Mouse (Mus musculus) myocyte (in vitro differentiated cells): Measurements from ENCODE around the gene Has3. TPM values are rescaled to one million over a fixed set of nuclear protein-coding genes. Genes with fewer than 3 reads are reported as not detected.

Experiments used
- H3K27me3 ChIP-seq: one replicate; pipeline ENCODE4 v1.6.1; 2011; ENCODE audit not compliant: control insufficient read depth, insufficient read depth, insufficient read length
- H3K36me3 ChIP-seq: one replicate; pipeline ENCODE4 v1.6.1; 2011; ENCODE audit not compliant: control insufficient read depth, insufficient read depth
- H3K4me2 ChIP-seq: one replicate; pipeline ENCODE4 v1.6.1; 2011; ENCODE audit warnings: low read depth, control low read depth
- H3K4me3 ChIP-seq: one replicate; pipeline ENCODE4 v1.5.1; 2011; ENCODE audit warnings: mild to moderate bottlenecking, control low read depth, moderate library complexity
- H3K79me2 ChIP-seq: one replicate; pipeline ENCODE4 v1.6.1; 2011; ENCODE audit not compliant: control insufficient read depth, insufficient read depth
- H3ac ChIP-seq: one replicate; pipeline ENCODE4 v1.6.1; 2011; ENCODE audit not compliant: control insufficient read depth, insufficient read length
- CEBPB ChIP-seq: IDR thresholded peaks from 2 replicates; pipeline ENCODE4 v1.6.1; 2011; ENCODE audit warnings: mild to moderate bottlenecking, moderate library complexity; ENCODE audit not compliant: poor library complexity, insufficient read depth, severe bottlenecking
- E2F4 ChIP-seq: IDR thresholded peaks from one replicate; pipeline ENCODE4 v1.6.1; 2011; ENCODE audit warnings: mild to moderate bottlenecking, control low read depth, moderate library complexity; ENCODE audit not compliant: insufficient read depth
- MAX ChIP-seq: IDR thresholded peaks from one replicate; pipeline ENCODE4 v1.6.1; 2011; ENCODE audit warnings: low read depth, mild to moderate bottlenecking, control low read depth
- MYOD1 ChIP-seq, 3 experiments: IDR thresholded peaks; one replicate each; pipeline ENCODE4 v1.6.1; 2011; ENCODE audit warnings: control low read depth in 2 of 3, low read depth in 2 of 3, mild to moderate bottlenecking in 2 of 3, moderate library complexity in 1 of 3; ENCODE audit not compliant: insufficient read length in 2 of 3, control insufficient read depth in 1 of 3
- MYOG ChIP-seq, 3 experiments: IDR thresholded peaks; one replicate each; pipeline ENCODE4 v1.6.1; 2011; ENCODE audit warnings: control low read depth in 2 of 3, low read depth in 2 of 3, mild to moderate bottlenecking in 2 of 3; ENCODE audit not compliant: insufficient read length in 2 of 3, control insufficient read depth in 1 of 3, insufficient read depth in 1 of 3
- POLR2A ChIP-seq: IDR thresholded peaks from one replicate; pipeline ENCODE4 v1.6.1; 2011; ENCODE audit warnings: low read depth, mild to moderate bottlenecking, control low read depth, moderate library complexity; ENCODE audit not compliant: insufficient read length
- POLR2AphosphoS2 ChIP-seq: IDR thresholded peaks from one replicate; pipeline ENCODE4 v1.6.1; 2011; ENCODE audit warnings: low read depth, control low read depth; ENCODE audit not compliant: insufficient read length
- REST ChIP-seq: IDR thresholded peaks from one replicate; pipeline ENCODE4 v1.6.1; 2011; ENCODE audit warnings: mild to moderate bottlenecking, control low read depth, moderate library complexity; ENCODE audit not compliant: insufficient read depth, insufficient read length
- SRF ChIP-seq: IDR thresholded peaks from one replicate; pipeline ENCODE4 v1.6.1; 2011; ENCODE audit warnings: low read depth; ENCODE audit not compliant: control insufficient read depth, insufficient read length
- TCF12 ChIP-seq: IDR thresholded peaks from one replicate; pipeline ENCODE4 v1.6.1; 2011; ENCODE audit warnings: mild to moderate bottlenecking, control low read depth; ENCODE audit not compliant: poor library complexity, insufficient read depth, severe bottlenecking
- TCF3 ChIP-seq: IDR thresholded peaks from one replicate; pipeline ENCODE4 v1.6.1; 2011; ENCODE audit warnings: low read depth, control low read depth; ENCODE audit not compliant: insufficient read length
- USF1 ChIP-seq: IDR thresholded peaks from one replicate; pipeline ENCODE4 v1.6.1; 2011; ENCODE audit warnings: low read depth, mild to moderate bottlenecking, control low read depth, moderate library complexity
- polyA plus RNA-seq: library from polyadenylated mRNA; unstranded; fragments of >200 nt; fragmentation: generic; extraction: Trizol; gene quantifications from one replicate; pipeline ENCODE4 v1.2.1, GENCODE M21; 2012; ENCODE audit warnings: missing spikeins

Gene Has3
- polyA plus RNA-seq, 1 experiment, result 0.12 TPM

GRCm38 (mm10) chr8:106929921-106930320, 59.9 kb downstream of the Has3 start:
- no peak overlapping the region for H3ac ChIP-seq
- no peaks in the 10 kb centered on the region for H3K36me3 ChIP-seq
- TF ChIP-seq MYOG (IDR thresholded peaks at IDR 0.05; ENCODE audit: control insufficient read depth in 1 of 3, insufficient read depth in 1 of 3, insufficient read length in 2 of 3, low read depth in 2 of 3) (no peak), USF1 (no peak), MYOD1 (IDR thresholded peaks at IDR 0.05; ENCODE audit: control insufficient read depth in 1 of 3, insufficient read length in 2 of 3, low read depth in 2 of 3) (no peak), POLR2A (no peak), REST (no peak), POLR2AphosphoS2 (no peak), E2F4 (no peak), TCF3 (no peak), TCF12 (no peak), CEBPB (no peak), SRF (no peak), MAX (no peak)
- no peak overlapping the region for H3K4me3 ChIP-seq
- H3K27me3 ChIP-seq, result no peaks in the 10 kb centered on the region
- no peaks in the 10 kb centered on the region for H3K79me2 ChIP-seq
- no peak overlapping the region for H3K4me2 ChIP-seq

GRCm38 (mm10) chr8:106932376-106933065, 62.5 kb downstream of the Has3 start:
- Histone ChIP-seq H3K4me3 (no peak overlapping the region), H3ac (no peak overlapping the region), H3K27me3 (no peaks in the 10 kb centered on the region), H3K79me2 (peaks cover 13% of the 10 kb centered on the region), H3K36me3 (no peaks in the 10 kb centered on the region), H3K4me2 (no peak overlapping the region)
- TF ChIP-seq TCF3, result no peak
- TF ChIP-seq USF1, result no peak
- no peak for TF ChIP-seq MYOD1 (IDR thresholded peaks at IDR 0.05; ENCODE audit: control insufficient read depth in 1 of 3, insufficient read length in 2 of 3, low read depth in 2 of 3)

- H3K27me3 ChIP-seq, result no peaks in the 10 kb centered on the region
- no peaks in the 10 kb centered on the region for H3K36me3 ChIP-seq
- H3K4me3 ChIP-seq, result no peak overlapping the region
- no peak for TF ChIP-seq E2F4
- H3K79me2 ChIP-seq, result peaks cover 24% of the 10 kb centered on the region
- no peak overlapping the region for H3K4me2 ChIP-seq
- H3ac ChIP-seq, result no peak overlapping the region
Observed at GRCm38 (mm10) chr8:106933506-106934143, 63.6 kb downstream of the Has3 start.

Other genes with a start within 250 kb of the Has3 start
- gene Tango6, start 187.2 kb upstream of the Has3 start, polyA plus RNA-seq, result 6.9 TPM
- gene Utp4, start 23.4 kb downstream of the Has3 start, polyA plus RNA-seq, result 45.8 TPM
- 5.6 TPM for gene Sntb2, start 65.5 kb downstream of the Has3 start, polyA plus RNA-seq
- 35.4 TPM for gene Vps4a, start 161.0 kb downstream of the Has3 start, polyA plus RNA-seq
- 31.1 TPM for gene Pdf, start 178.4 kb downstream of the Has3 start, polyA plus RNA-seq
- gene Cog8, start 186.4 kb downstream of the Has3 start, polyA plus RNA-seq, result 28.3 TPM
- 81.4 TPM for gene Nip7, start 186.6 kb downstream of the Has3 start, polyA plus RNA-seq
- gene Tmed6, start 195.4 kb downstream of the Has3 start, polyA plus RNA-seq, result not detected
- 14.7 TPM for gene Terf2, start 226.3 kb downstream of the Has3 start, polyA plus RNA-seq